Comparison of ENCODE assay signal across 11 mouse cellular contexts in genomic region chr6:144643601-144644000, GRCm38 (mm10).
"Had no signal": no experiment of that assay in that cellular context is flagged by ENCODE, and none has a peak within 500 bp of the region (broad histone marks: within the 10 kb centered on the region; RNA-seq: fewer than 3 reads in every experiment).

No protein-coding gene starts in this region.

- H3K9ac ChIP-seq: hindbrain, embryonic 15.5 days; limb, embryonic 12.5 days; liver, embryonic 13.5 days; midbrain, embryonic 13.5 days; stomach, embryonic 15.5 days had no signal

- H3K27ac ChIP-seq: hindbrain, embryonic 15.5 days; kidney, postnatal 0 days; limb, embryonic 12.5 days; liver, embryonic 13.5 days; midbrain, embryonic 13.5 days; stomach, embryonic 15.5 days had no signal

- H3K9me3 ChIP-seq: hindbrain, embryonic 15.5 days; limb, embryonic 12.5 days; liver, embryonic 13.5 days; midbrain, embryonic 13.5 days; stomach, embryonic 15.5 days had no signal

- H3K4me1 ChIP-seq: stomach, embryonic 15.5 days had no signal

- H3K4me2 ChIP-seq: hindbrain, embryonic 15.5 days; limb, embryonic 12.5 days; liver, embryonic 13.5 days; midbrain, embryonic 13.5 days; stomach, embryonic 15.5 days had no signal

- H3K4me3 ChIP-seq: hindbrain, embryonic 15.5 days; limb, embryonic 12.5 days; liver, embryonic 13.5 days; midbrain, embryonic 13.5 days; stomach, embryonic 15.5 days had no signal

- ATAC-seq: midbrain, embryonic 13.5 days had no signal

- H3K27me3 ChIP-seq: hindbrain, embryonic 15.5 days; limb, embryonic 12.5 days; liver, embryonic 13.5 days; midbrain, embryonic 13.5 days; stomach, embryonic 15.5 days had no signal

- H3K36me3 ChIP-seq: hindbrain, embryonic 15.5 days; limb, embryonic 12.5 days; liver, embryonic 13.5 days; midbrain, embryonic 13.5 days; stomach, embryonic 15.5 days had no signal

- DNase-seq: layer of hippocampus, adult 9-11 months; liver, embryonic 13.5 days; lung, postnatal 36 days; right cerebral cortex, postnatal 14 days; thymus, adult 2 months; thymus, postnatal 25 days had no signal
